Mouse (Mus musculus) CH12.LX (cell line): ENCODE measurements around the gene Egfl7.

Experiments used
- CTCF ChIP-seq, 2 experiments: IDR thresholded peaks in 1 of 2; conservative IDR thresholded peaks in 1 of 2; 2 replicates each; pipeline ENCODE4 v1.5.1; 2011 to 2012; ENCODE audit warnings: low read depth in 2 of 2, low read length in 2 of 2, improper control_type of control experiment in 1 of 2, inconsistent platforms in 1 of 2, mild to moderate bottlenecking in 1 of 2, moderate library complexity in 1 of 2
- ELF1 ChIP-seq: IDR thresholded peaks from 2 replicates; pipeline ENCODE4 v1.6.1; 2014; ENCODE audit warnings: low read depth, mild to moderate bottlenecking, inconsistent platforms, low read length, improper control_type of control experiment
- EP300 ChIP-seq: IDR thresholded peaks from 2 replicates; pipeline ENCODE4 v1.6.1; 2011; ENCODE audit warnings: low read length, improper control_type of control experiment
- HCFC1 ChIP-seq: IDR thresholded peaks from 2 replicates; pipeline ENCODE4 v1.6.1; 2012; ENCODE audit warnings: low read depth, mild to moderate bottlenecking, inconsistent platforms, low read length, improper control_type of control experiment
- MAX ChIP-seq: IDR thresholded peaks from 2 replicates; pipeline ENCODE4 v1.6.1; 2011; ENCODE audit warnings: low read length, improper control_type of control experiment
- MAZ ChIP-seq: IDR thresholded peaks from 2 replicates; pipeline ENCODE4 v1.6.1; 2012; ENCODE audit warnings: low read depth, mild to moderate bottlenecking, inconsistent platforms, low read length, improper control_type of control experiment, moderate library complexity
- NELFE ChIP-seq: IDR thresholded peaks from 2 replicates; pipeline ENCODE4 v1.6.1; 2011; ENCODE audit warnings: low read depth, low read length, improper control_type of control experiment
- POLR2A ChIP-seq: IDR thresholded peaks from 2 replicates; pipeline ENCODE4 v1.6.1; 2011; ENCODE audit warnings: low read depth, mild to moderate bottlenecking, improper control_type of control experiment, low read length
- RCOR1 ChIP-seq: conservative IDR thresholded peaks from 2 replicates; pipeline ENCODE4 v1.6.1; 2012; ENCODE audit warnings: low read depth, mild to moderate bottlenecking, inconsistent platforms, low read length, improper control_type of control experiment
- TBP ChIP-seq: conservative IDR thresholded peaks from 2 replicates; pipeline ENCODE4 v1.6.1; 2011; ENCODE audit warnings: low read depth, low read length, improper control_type of control experiment
- ZC3H11A ChIP-seq: IDR thresholded peaks from 2 replicates; pipeline ENCODE4 v1.6.1; 2012; ENCODE audit warnings: low read depth, mild to moderate bottlenecking, inconsistent platforms, low read length, improper control_type of control experiment
- ZNF384 ChIP-seq: IDR thresholded peaks from 2 replicates; pipeline ENCODE4 v1.6.1; 2012; ENCODE audit warnings: low read depth, low read length, improper control_type of control experiment, inconsistent platforms

DNA sequence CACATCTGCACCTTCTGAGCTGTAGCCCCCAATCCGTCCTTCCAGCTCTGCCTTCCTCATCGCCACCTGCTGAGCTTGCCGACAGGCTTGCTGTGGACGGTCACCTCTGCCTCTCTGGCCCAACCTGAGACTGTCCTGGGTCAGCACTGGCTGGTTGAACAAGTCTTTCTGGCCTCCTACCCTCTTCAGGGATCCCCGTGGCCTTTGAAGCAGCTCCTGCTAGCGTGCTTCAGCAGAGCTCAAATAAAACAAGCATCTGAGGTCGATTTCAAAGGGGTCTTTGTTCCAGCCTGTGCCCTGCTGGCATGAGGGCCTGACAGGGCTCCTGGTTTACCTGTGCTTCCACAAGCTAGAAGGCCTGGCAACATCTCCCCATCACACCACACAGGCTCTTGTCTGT lies 39.1 kb upstream of the Egfl7 start:
- TF ChIP-seq CTCF (conservative IDR thresholded peaks at IDR 0.05 in 1 of 2, IDR thresholded peaks at IDR 0.05 in 1 of 2; ENCODE audit: low read depth in 2 of 2, low read length in 2 of 2) = no peak
- TF ChIP-seq MAZ = no peak
- no peak for TF ChIP-seq POLR2A
- no peak for TF ChIP-seq ZC3H11A
- TF ChIP-seq ELF1 = no peak
- no peak for TF ChIP-seq ZNF384
- no peak for TF ChIP-seq HCFC1
- no peak for TF ChIP-seq RCOR1
- TF ChIP-seq TBP = no peak
- no peak for TF ChIP-seq EP300
- no peak for TF ChIP-seq NELFE
- TF ChIP-seq MAX = no peak
